Mouse (Mus musculus) neural tube, embryonic 12.5 days (tissue): Measurements from ENCODE around the gene Kcnh4. TPM values are rescaled to one million over a fixed set of nuclear protein-coding genes. Genes with fewer than 3 reads are reported as not detected.
"Not testable (repeated sequence)": the region's sequence is repeated elsewhere in the genome, so short reads cannot be mapped to it uniquely, and the experiment has no call there.

ENCODE experiments used
- ATAC-seq: fragments of 200-750 bp; cut with Nextera tagmentation; 2 replicates; pipeline ENCODE4 v1.8.0; 2017; ENCODE audit warnings: low read depth, mild to moderate bottlenecking, moderate TSS enrichment, moderate library complexity; ENCODE audit not compliant: low FRiP score
- H3K27ac ChIP-seq: fragments of 300-500 bp; sonication (generic); 2 replicates; pipeline ENCODE4 v1.5.1; 2016
- H3K27me3 ChIP-seq: fragments of 300-500 bp; sonication (generic); replicated peaks from 2 replicates; pipeline ENCODE4 v1.6.1; 2016; ENCODE audit warnings: mild to moderate bottlenecking
- H3K36me3 ChIP-seq: fragments of 300-500 bp; sonication (generic); 2 replicates; pipeline ENCODE4 v1.6.1; 2016; ENCODE audit warnings: mild to moderate bottlenecking
- H3K4me1 ChIP-seq: fragments of 300-500 bp; sonication (generic); 2 replicates; pipeline ENCODE4 v1.6.1; 2016
- H3K4me2 ChIP-seq: fragments of 300-500 bp; sonication (generic); replicated peaks from 2 replicates; pipeline ENCODE4 v1.6.1; 2016; ENCODE audit warnings: mild to moderate bottlenecking
- H3K4me3 ChIP-seq: fragments of 300-500 bp; sonication (generic); 2 replicates; pipeline ENCODE4 v1.5.1; 2016
- H3K9ac ChIP-seq: fragments of 300-500 bp; sonication (generic); 2 replicates; pipeline ENCODE4 v1.6.1; 2016; ENCODE audit warnings: mild to moderate bottlenecking
- H3K9me3 ChIP-seq: fragments of 300-500 bp; sonication (generic); 2 replicates; pipeline ENCODE4 v1.6.1; 2016; ENCODE audit warnings: mild to moderate bottlenecking
- WGBS: fragments of 180-500 bp; shearing (Covaris S2); methylation state at CpG from one replicate; pipeline ENCODE4 v1.1.7; 2016; 5-methylcytosine and 5-hydroxymethylcytosine counted together
- polyA plus RNA-seq: library from polyadenylated mRNA; unstranded; fragments of >200 nt; fragmentation: Nextera tagmentation; extraction: Ambion mirVana; gene quantifications from 2 replicates; pipeline ENCODE4 v1.2.1, GENCODE M21; 2016

Gene Kcnh4
- 4.4 and 4.5 TPM in 2 replicates for polyA plus RNA-seq

GRCm38 (mm10) chr11:100759611-100760233, at the start of gene Kcnh4:
TSS of gene Kcnh4 (minus strand) at chr11:100759942.
- ATAC-seq: peak; percentile 36; the same call in 1 of the 2 replicates
- Histone ChIP-seq H3K36me3 (peaks cover 4% of the 10 kb centered on the region), H3K4me3 (peak within 1 kb of the TSS; percentile 43), H3K9ac (peak within 1 kb of the TSS; percentile 61), H3K4me1 (peaks cover 14% of the 10 kb centered on the region), H3K27me3 (peaks cover 35% of the 10 kb centered on the region), H3K27ac (no peak within 1 kb of the TSS), H3K4me2 (peak within 1 kb of the TSS; percentile 81), H3K9me3 (no peaks in the 10 kb centered on the region)
- under 1% methylated on average over 50 of the region's 51 CpGs for WGBS

GRCm38 (mm10) chr11:100806380-100807305, 46.9 kb upstream of the Kcnh4 start:
- Histone ChIP-seq H3K4me2 (no peak overlapping the region), H3K27me3 (no peaks in the 10 kb centered on the region), H3K9me3 (no peaks in the 10 kb centered on the region), H3K4me3 (no peak overlapping the region), H3K4me1 (no peaks in the 10 kb centered on the region), H3K27ac (no peak overlapping the region), H3K9ac (no peak overlapping the region), H3K36me3 (peaks cover 28% of the 10 kb centered on the region)
- no peak for ATAC-seq
- WGBS: 77% methylated on average over 20 of the region's 20 CpGs

- no peak overlapping the region for H3K9ac ChIP-seq
- H3K4me3 ChIP-seq: no peak overlapping the region
- H3K4me2 ChIP-seq: no peak overlapping the region
- no peak for ATAC-seq
- H3K9me3 ChIP-seq: no peaks in the 10 kb centered on the region
- peaks cover 35% of the 10 kb centered on the region for H3K36me3 ChIP-seq
- H3K27ac ChIP-seq: no peak overlapping the region
- H3K4me1 ChIP-seq: no peaks in the 10 kb centered on the region
- no peaks in the 10 kb centered on the region for H3K27me3 ChIP-seq
- WGBS: 86% methylated on average over 7 of the region's 7 CpGs
These were observed 45.8 kb upstream of the Kcnh4 start for GRCm38 (mm10) chr11:100805535-100805934.

GRCm38 (mm10) chr11:100804409-100804808, 44.7 kb upstream of the Kcnh4 start:
- no peak for ATAC-seq
- Histone ChIP-seq H3K27me3 (no peaks in the 10 kb centered on the region), H3K9me3 (no peaks in the 10 kb centered on the region), H3K4me1 (peaks cover 9% of the 10 kb centered on the region), H3K4me2 (no peak overlapping the region), H3K27ac (no peak overlapping the region), H3K4me3 (no peak overlapping the region), H3K9ac (no peak overlapping the region), H3K36me3 (peaks cover 35% of the 10 kb centered on the region)
- WGBS: 95% methylated on average over 10 of the region's 10 CpGs

- ATAC-seq: no peak
- WGBS: 35% methylated on average over 5 of the region's 5 CpGs
- Histone ChIP-seq H3K9me3 (no peaks in the 10 kb centered on the region), H3K27ac (no peak overlapping the region), H3K4me3 (no peak overlapping the region), H3K27me3 (no peaks in the 10 kb centered on the region), H3K36me3 (peaks cover 37% of the 10 kb centered on the region), H3K9ac (no peak overlapping the region), H3K4me2 (no peak overlapping the region), H3K4me1 (peaks cover 12% of the 10 kb centered on the region)
These were observed 39.7 kb upstream of the Kcnh4 start for GRCm38 (mm10) chr11:100799426-100799825.

GRCm38 (mm10) chr11:100796585-100796984, 36.8 kb upstream of the Kcnh4 start:
- Histone ChIP-seq H3K9me3 (no peaks in the 10 kb centered on the region), H3K36me3 (peaks cover 13% of the 10 kb centered on the region; the same call in 1 of the 2 replicates), H3K27me3 (no peaks in the 10 kb centered on the region), H3K4me2 (no peak overlapping the region), H3K27ac (no peak overlapping the region), H3K9ac (no peak overlapping the region), H3K4me3 (no peak overlapping the region), H3K4me1 (peaks cover 12% of the 10 kb centered on the region)
- ATAC-seq: no peak
- WGBS: 68% methylated on average over 8 of the region's 8 CpGs

- Histone ChIP-seq H3K9me3 (no peaks in the 10 kb centered on the region), H3K27me3 (no peaks in the 10 kb centered on the region), H3K4me2 (no peak overlapping the region), H3K4me1 (peaks cover 12% of the 10 kb centered on the region), H3K9ac (no peak overlapping the region), H3K27ac (no peak overlapping the region), H3K36me3 (peaks cover 6% of the 10 kb centered on the region; the same call in 1 of the 2 replicates), H3K4me3 (no peak overlapping the region)
- no peak for ATAC-seq
- 95% methylated on average over 2 of the region's 2 CpGs for WGBS
These were observed 35.6 kb upstream of the Kcnh4 start for GRCm38 (mm10) chr11:100795386-100795785.

- Histone ChIP-seq H3K9ac (no peak overlapping the region), H3K27me3 (no peaks in the 10 kb centered on the region), H3K36me3 (peaks cover 20% of the 10 kb centered on the region; the same call in 1 of the 2 replicates), H3K4me3 (no peak overlapping the region), H3K9me3 (no peaks in the 10 kb centered on the region), H3K4me1 (no peaks in the 10 kb centered on the region), H3K4me2 (no peak overlapping the region), H3K27ac (no peak overlapping the region)
- 94% methylated on average over 2 of the region's 2 CpGs for WGBS
- ATAC-seq: no peak
These were observed 31.8 kb upstream of the Kcnh4 start for GRCm38 (mm10) chr11:100791457-100792049.

GRCm38 (mm10) chr11:100790644-100791043, 30.9 kb upstream of the Kcnh4 start:
- H3K4me3 ChIP-seq, ATAC-seq, H3K4me1 ChIP-seq, H3K27me3 ChIP-seq, H3K9me3 ChIP-seq, H3K27ac ChIP-seq, H3K9ac ChIP-seq, H3K4me2 ChIP-seq: not testable (repeated sequence)
- WGBS: 90% methylated on average over 9 of the region's 9 CpGs
- H3K36me3 ChIP-seq: peaks cover 15% of the 10 kb centered on the region; the same call in 1 of the 2 replicates

GRCm38 (mm10) chr11:100789702-100790101, 30.0 kb upstream of the Kcnh4 start:
- ATAC-seq: no peak
- peaks cover 15% of the 10 kb centered on the region; the same call in 1 of the 2 replicates for H3K36me3 ChIP-seq

GRCm38 (mm10) chr11:100785774-100786173, 26.0 kb upstream of the Kcnh4 start:
- H3K4me2 ChIP-seq: no peak overlapping the region
- no peak overlapping the region for H3K9ac ChIP-seq
- H3K27me3 ChIP-seq: no peaks in the 10 kb centered on the region
- no peak for ATAC-seq
- no peak overlapping the region for H3K4me3 ChIP-seq
- H3K27ac ChIP-seq: no peak overlapping the region
- 93% methylated on average over 2 of the region's 2 CpGs for WGBS
- H3K4me1 ChIP-seq: no peaks in the 10 kb centered on the region
- no peaks in the 10 kb centered on the region for H3K9me3 ChIP-seq
- peaks cover 36% of the 10 kb centered on the region for H3K36me3 ChIP-seq

More at GRCm38 (mm10) chr11:100789702-100790101, 30.0 kb upstream of the Kcnh4 start:
- Histone ChIP-seq H3K27me3 (no peaks in the 10 kb centered on the region), H3K4me1 (no peaks in the 10 kb centered on the region), H3K4me2 (no peak overlapping the region), H3K9me3 (no peaks in the 10 kb centered on the region), H3K27ac (no peak overlapping the region), H3K4me3 (no peak overlapping the region), H3K9ac (no peak overlapping the region)
- 82% methylated on average over 3 of the region's 3 CpGs for WGBS

- Histone ChIP-seq H3K27ac (no peak overlapping the region), H3K9ac (no peak overlapping the region), H3K36me3 (peaks cover 34% of the 10 kb centered on the region), H3K27me3 (no peaks in the 10 kb centered on the region), H3K9me3 (no peaks in the 10 kb centered on the region), H3K4me3 (no peak overlapping the region), H3K4me2 (no peak overlapping the region), H3K4me1 (no peaks in the 10 kb centered on the region)
- WGBS: 88% methylated on average over 8 of the region's 8 CpGs
- ATAC-seq: no peak
These were observed 24.5 kb upstream of the Kcnh4 start for GRCm38 (mm10) chr11:100784286-100784685.
